Mouse (Mus musculus): ENCODE results near the gene Mrgpre.

GRCm38 (mm10) chr7:143749045-143749444, 35.3 kb downstream of the Mrgpre start:
- TF ChIP-seq CTCF (IDR thresholded peaks at IDR 0.05; ENCODE audit: borderline replicate concordance, insufficient read depth, low read depth, low read length) (no peak), POLR2A (IDR thresholded peaks at IDR 0.05; ENCODE audit: borderline replicate concordance, insufficient read depth, low read length) (no peak)
